Mouse (Mus musculus): Measurements from ENCODE around the gene Rbm19.
A peak's percentile ranks its signal among the peaks of the same experiment; 100 is the strongest.

Gene Rbm19

DNA sequence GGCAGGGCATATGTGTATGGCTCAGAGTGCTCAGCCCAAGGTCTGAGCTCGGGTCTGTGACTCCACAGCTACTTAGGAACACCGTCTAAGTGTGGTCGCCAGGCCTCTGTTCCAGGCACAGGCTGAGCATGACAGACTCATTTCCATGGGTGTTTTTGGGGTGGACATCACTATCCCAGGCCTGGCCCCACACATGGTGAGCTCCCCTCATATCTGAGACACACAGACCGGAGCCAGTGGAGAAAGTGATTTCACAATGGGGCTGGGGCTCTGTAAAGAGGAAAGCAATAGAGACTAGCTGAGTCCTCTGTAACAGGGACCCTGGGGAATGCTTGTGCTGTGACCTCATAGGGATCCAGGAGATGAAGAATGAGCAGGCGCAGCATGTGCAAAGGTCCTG lies 20.8 kb downstream of the Rbm19 start:
- Histone ChIP-seq H3K4me3 (replicated peaks; ENCODE audit: low read length) (no peak overlapping the region), H3K4me1 (replicated peaks; ENCODE audit: low read depth, low read length) (peaks cover 38% of the 10 kb centered on the region), H3K36me3 (ENCODE audit: insufficient read depth, low read length) (peaks cover 97% of the 10 kb centered on the region), H3K9me3 (ENCODE audit: low read length) (no peaks in the 10 kb centered on the region), H3K27me3 (ENCODE audit: insufficient read depth, low read length) (no peaks in the 10 kb centered on the region)
- TF ChIP-seq NANOG (IDR thresholded peaks at IDR 0.05; ENCODE audit: borderline replicate concordance, low read length): no peak
- no peak for TF ChIP-seq CTCF (conservative IDR thresholded peaks at IDR 0.05; ENCODE audit: low read length)
- TF ChIP-seq POU5F1 (IDR thresholded peaks at IDR 0.05; ENCODE audit: borderline replicate concordance, low read length): no peak

DNA sequence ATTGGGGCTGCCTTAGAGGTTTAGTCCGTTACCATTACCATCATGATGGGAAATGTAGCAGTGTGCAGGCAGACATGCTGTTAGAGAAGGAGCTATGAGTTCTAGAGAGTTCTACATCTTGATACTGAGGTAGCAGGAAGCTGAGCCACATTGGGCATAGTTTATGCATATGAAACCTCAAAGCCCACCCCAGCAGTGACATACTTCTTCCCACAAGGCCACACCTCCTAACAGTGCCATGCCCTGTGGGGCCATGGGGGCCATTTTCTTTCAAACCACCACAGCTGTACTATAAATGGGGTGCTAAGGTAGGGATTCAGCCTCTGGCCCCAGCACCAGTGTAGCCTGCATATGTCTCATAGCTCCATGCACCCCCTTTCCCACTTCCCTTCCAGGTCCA lies 21.6 kb downstream of the Rbm19 start:
- no peak for TF ChIP-seq NANOG (IDR thresholded peaks at IDR 0.05; ENCODE audit: borderline replicate concordance, low read length)
- no peak for TF ChIP-seq CTCF (conservative IDR thresholded peaks at IDR 0.05; ENCODE audit: low read length)
- TF ChIP-seq POU5F1 (IDR thresholded peaks at IDR 0.05; ENCODE audit: borderline replicate concordance, low read length): no peak
- Histone ChIP-seq H3K4me3 (replicated peaks; ENCODE audit: low read length) (no peak overlapping the region), H3K4me1 (replicated peaks; ENCODE audit: low read depth, low read length) (peaks cover 36% of the 10 kb centered on the region), H3K9me3 (ENCODE audit: low read length) (no peaks in the 10 kb centered on the region), H3K36me3 (ENCODE audit: insufficient read depth, low read length) (peaks cover 97% of the 10 kb centered on the region), H3K27me3 (ENCODE audit: insufficient read depth, low read length) (no peaks in the 10 kb centered on the region)

DNA sequence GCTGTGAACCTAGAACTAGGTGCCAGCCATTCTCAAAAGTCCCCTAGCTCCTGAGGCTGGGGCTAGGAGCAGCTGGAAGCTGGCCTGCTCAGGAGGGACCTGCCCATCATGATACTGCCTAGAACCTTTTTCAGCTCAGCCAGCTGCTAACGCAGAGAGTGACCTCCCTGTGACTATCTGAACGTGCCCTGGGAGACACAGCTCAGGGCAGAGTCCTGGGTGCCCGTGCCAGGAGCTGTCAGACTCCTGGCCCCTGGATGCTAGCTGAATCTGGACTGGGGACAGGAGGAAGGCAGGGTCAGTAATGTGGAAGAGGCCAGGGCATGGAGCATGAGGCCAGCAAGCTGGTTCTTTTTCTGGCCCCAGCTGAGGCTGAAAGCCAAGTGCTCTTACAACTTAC lies 22.1 kb downstream of the Rbm19 start:
- peaks cover 97% of the 10 kb centered on the region for H3K36me3 ChIP-seq (ENCODE audit: insufficient read depth, low read length)
- no peak for TF ChIP-seq NANOG (IDR thresholded peaks at IDR 0.05; ENCODE audit: borderline replicate concordance, low read length)
- no peaks in the 10 kb centered on the region for H3K9me3 ChIP-seq (ENCODE audit: low read length)
- no peak overlapping the region for H3K4me3 ChIP-seq (replicated peaks; ENCODE audit: low read length)
- peaks cover 41% of the 10 kb centered on the region for H3K4me1 ChIP-seq (replicated peaks; ENCODE audit: low read depth, low read length)
- H3K27me3 ChIP-seq (ENCODE audit: insufficient read depth, low read length): no peaks in the 10 kb centered on the region

DNA sequence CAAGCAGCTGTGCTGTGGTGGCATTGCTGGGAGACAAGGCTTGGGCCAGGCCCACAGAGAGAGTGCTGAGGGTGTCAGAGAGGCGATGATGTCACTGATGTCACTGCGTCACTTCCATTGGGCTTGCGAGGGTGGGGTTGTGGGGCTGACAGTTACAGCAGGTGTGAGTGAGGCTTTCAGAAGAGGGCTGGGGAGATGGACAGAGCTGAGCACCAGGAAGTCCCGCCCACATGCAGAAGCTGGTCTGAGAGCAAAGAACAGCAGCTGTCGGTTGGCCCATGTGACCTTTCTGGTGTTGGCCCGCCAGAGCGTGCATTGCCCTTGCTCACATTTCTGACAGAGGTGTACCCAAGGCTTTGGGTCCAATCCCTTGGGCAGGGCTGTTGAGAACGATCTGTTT lies 23.0 kb downstream of the Rbm19 start:
- H3K36me3 ChIP-seq (ENCODE audit: insufficient read depth, low read length): peaks cover 98% of the 10 kb centered on the region
- 0 out of 2 replicates have a peak overlapping the region, but pooled peaks have one; percentile 20 for H3K4me3 ChIP-seq (replicated peaks; ENCODE audit: low read length)
- H3K27me3 ChIP-seq (ENCODE audit: insufficient read depth, low read length): no peaks in the 10 kb centered on the region
- TF ChIP-seq NANOG (IDR thresholded peaks at IDR 0.05; ENCODE audit: borderline replicate concordance, low read length) (no peak), POU5F1 (IDR thresholded peaks at IDR 0.05; ENCODE audit: borderline replicate concordance, low read length) (no peak), CTCF (conservative IDR thresholded peaks at IDR 0.05; ENCODE audit: low read length) (no peak)
- H3K4me1 ChIP-seq (replicated peaks; ENCODE audit: low read depth, low read length): peaks cover 46% of the 10 kb centered on the region
- H3K9me3 ChIP-seq (ENCODE audit: low read length): no peaks in the 10 kb centered on the region

DNA sequence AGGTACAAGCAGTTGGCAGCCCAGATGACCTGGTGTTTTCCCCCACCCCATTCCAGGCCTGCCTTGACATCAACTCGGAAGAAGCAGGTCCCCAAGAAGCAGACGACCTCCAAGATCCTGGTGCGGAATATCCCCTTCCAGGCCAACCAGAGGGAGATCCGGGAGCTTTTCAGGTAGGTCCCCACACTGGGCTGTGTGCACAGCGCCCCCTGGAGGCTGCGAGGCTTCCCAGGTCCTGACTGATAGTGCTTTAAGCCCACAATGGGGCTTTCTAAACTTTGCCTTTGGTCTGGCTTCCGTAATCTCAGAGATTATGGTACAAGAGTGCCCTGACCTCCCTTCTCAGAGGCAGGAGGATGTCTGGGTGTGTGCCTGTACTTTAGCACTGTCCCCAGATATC lies 27.7 kb downstream of the Rbm19 start:
- Histone ChIP-seq H3K4me1 (replicated peaks; ENCODE audit: low read depth, low read length) (peaks cover 27% of the 10 kb centered on the region), H3K4me3 (replicated peaks; ENCODE audit: low read length) (no peak overlapping the region), H3K36me3 (ENCODE audit: insufficient read depth, low read length) (peaks cover 98% of the 10 kb centered on the region), H3K27me3 (ENCODE audit: insufficient read depth, low read length) (no peaks in the 10 kb centered on the region), H3K9me3 (ENCODE audit: low read length) (no peaks in the 10 kb centered on the region)
- TF ChIP-seq CTCF (conservative IDR thresholded peaks at IDR 0.05; ENCODE audit: low read length) (peak; percentile 93), POU5F1 (IDR thresholded peaks at IDR 0.05; ENCODE audit: borderline replicate concordance, low read length) (no peak)

DNA sequence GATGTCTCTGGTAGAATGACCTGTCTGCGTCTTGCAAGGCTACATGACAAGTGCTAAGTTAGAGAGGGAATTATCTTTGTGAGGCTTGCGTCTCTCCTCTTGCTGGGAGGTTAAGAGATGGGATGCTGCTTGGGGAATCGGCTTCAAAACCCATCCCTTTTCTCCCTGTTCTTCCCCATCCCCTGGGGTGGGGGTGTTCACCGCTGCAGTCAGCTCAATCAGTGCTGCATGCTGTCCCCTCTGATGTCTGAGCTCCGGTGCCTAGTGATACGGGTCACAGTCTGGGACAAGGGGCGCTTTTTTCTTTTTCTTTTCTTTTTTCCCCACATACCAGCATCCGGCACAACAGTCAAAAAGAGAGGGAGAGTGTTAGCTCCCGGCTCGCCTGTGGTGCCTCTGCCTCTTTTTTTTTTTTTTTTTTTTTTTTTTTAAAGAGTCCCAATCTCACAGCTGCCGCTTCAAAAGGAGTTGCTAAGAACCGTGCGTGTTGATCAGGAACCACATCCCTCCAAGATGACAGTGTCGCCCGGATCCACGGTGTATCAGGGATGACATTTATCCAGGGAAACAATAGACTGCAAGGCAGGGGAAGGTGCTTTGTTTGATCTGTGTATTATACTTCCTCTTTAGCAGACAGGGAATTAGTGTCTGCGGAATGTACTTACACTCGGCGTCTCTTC lies 29.2 kb downstream of the Rbm19 start:
- Histone ChIP-seq H3K27me3 (ENCODE audit: insufficient read depth, low read length) (no peaks in the 10 kb centered on the region), H3K4me1 (replicated peaks; ENCODE audit: low read depth, low read length) (peaks cover 17% of the 10 kb centered on the region), H3K4me3 (replicated peaks; ENCODE audit: low read length) (no peak overlapping the region), H3K9me3 (ENCODE audit: low read length) (no peaks in the 10 kb centered on the region), H3K36me3 (ENCODE audit: insufficient read depth, low read length) (peaks cover 99% of the 10 kb centered on the region)
- TF ChIP-seq POU5F1 (IDR thresholded peaks at IDR 0.05; ENCODE audit: borderline replicate concordance, low read length): no peak
- TF ChIP-seq CTCF (conservative IDR thresholded peaks at IDR 0.05; ENCODE audit: low read length): no peak
- no peak for TF ChIP-seq NANOG (IDR thresholded peaks at IDR 0.05; ENCODE audit: borderline replicate concordance, low read length)

DNA sequence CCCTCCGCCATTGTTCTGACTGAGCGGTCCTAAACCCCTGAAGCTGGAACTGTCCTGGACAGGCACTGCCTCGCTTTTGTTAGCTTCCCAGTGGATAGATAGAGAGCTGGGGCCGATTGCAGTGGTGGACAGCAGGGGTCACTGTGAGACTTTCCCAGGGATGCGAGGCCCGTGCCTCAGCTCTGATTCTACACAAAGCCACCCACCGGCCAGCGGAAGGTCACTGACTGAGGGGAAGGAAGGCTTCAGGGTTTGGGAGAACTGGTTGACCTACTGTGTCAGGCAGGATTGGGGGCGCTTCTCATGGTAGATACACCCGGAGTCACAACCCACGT lies 29.8 kb downstream of the Rbm19 start:
- H3K9me3 ChIP-seq (ENCODE audit: low read length): no peaks in the 10 kb centered on the region

DNA sequence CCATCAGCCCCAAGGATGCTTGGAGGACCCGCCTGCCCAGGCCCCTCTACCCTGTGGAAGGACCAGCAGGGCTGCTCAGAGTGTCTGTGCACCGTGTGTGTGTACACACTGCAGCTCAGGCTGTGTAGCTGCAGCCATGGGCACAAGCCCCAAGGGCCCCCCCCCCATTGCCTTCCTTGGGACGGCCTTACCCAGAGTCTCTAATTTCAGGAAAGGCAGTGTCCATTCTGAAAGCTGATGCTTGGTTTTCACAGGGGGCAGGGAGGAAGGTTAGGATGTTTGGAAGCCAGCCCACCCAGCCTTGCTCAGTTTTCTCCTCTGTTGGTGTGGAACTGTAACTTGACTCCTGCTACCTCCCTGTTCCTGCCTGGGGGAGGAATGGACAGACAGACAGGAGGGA lies 30.6 kb downstream of the Rbm19 start:
- Histone ChIP-seq H3K36me3 (ENCODE audit: insufficient read depth, low read length) (peaks cover 99% of the 10 kb centered on the region), H3K4me1 (replicated peaks; ENCODE audit: low read depth, low read length) (peaks cover 21% of the 10 kb centered on the region), H3K9me3 (ENCODE audit: low read length) (no peaks in the 10 kb centered on the region), H3K4me3 (replicated peaks; ENCODE audit: low read length) (no peak overlapping the region), H3K27me3 (ENCODE audit: insufficient read depth, low read length) (no peaks in the 10 kb centered on the region)
- TF ChIP-seq NANOG (IDR thresholded peaks at IDR 0.05; ENCODE audit: borderline replicate concordance, low read length): no peak
- no peak for TF ChIP-seq CTCF (conservative IDR thresholded peaks at IDR 0.05; ENCODE audit: low read length)
- no peak for TF ChIP-seq POU5F1 (IDR thresholded peaks at IDR 0.05; ENCODE audit: borderline replicate concordance, low read length)

More for the DNA sequence above, 29.8 kb downstream of the Rbm19 start:
- Histone ChIP-seq H3K4me3 (replicated peaks; ENCODE audit: low read length) (no peak overlapping the region), H3K36me3 (ENCODE audit: insufficient read depth, low read length) (peaks cover 99% of the 10 kb centered on the region), H3K27me3 (ENCODE audit: insufficient read depth, low read length) (no peaks in the 10 kb centered on the region), H3K4me1 (replicated peaks; ENCODE audit: low read depth, low read length) (peaks cover 21% of the 10 kb centered on the region)
- TF ChIP-seq POU5F1 (IDR thresholded peaks at IDR 0.05; ENCODE audit: borderline replicate concordance, low read length) (no peak), CTCF (conservative IDR thresholded peaks at IDR 0.05; ENCODE audit: low read length) (no peak), NANOG (IDR thresholded peaks at IDR 0.05; ENCODE audit: borderline replicate concordance, low read length) (no peak)

DNA sequence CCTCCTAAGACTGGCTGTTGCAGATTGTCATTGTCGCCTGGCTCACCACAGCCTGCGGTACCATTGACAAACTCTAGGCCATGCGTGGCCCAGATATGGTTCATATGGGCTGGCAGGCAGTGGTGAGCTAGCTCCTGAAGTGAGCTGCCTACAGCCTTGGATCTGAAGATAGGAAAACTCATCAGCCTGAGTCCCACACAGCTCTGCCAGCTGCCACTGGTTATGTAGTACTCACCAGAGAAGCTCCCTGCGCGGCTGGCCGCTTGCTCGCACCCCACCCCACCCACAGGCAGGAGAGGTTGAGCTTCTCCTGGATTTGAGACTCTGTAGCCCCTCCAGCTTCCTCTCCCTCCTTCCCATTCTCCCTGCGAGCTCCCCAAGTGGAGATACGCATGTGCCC lies 32.0 kb downstream of the Rbm19 start:
- H3K9me3 ChIP-seq (ENCODE audit: low read length): no peaks in the 10 kb centered on the region
- no peak overlapping the region for H3K4me3 ChIP-seq (replicated peaks; ENCODE audit: low read length)
- no peak for TF ChIP-seq NANOG (IDR thresholded peaks at IDR 0.05; ENCODE audit: borderline replicate concordance, low read length)
- no peak for TF ChIP-seq POU5F1 (IDR thresholded peaks at IDR 0.05; ENCODE audit: borderline replicate concordance, low read length)
- no peak for TF ChIP-seq CTCF (conservative IDR thresholded peaks at IDR 0.05; ENCODE audit: low read length)
- H3K27me3 ChIP-seq (ENCODE audit: insufficient read depth, low read length): no peaks in the 10 kb centered on the region
- H3K4me1 ChIP-seq (replicated peaks; ENCODE audit: low read depth, low read length): peaks cover 22% of the 10 kb centered on the region
- peaks cover 99% of the 10 kb centered on the region for H3K36me3 ChIP-seq (ENCODE audit: insufficient read depth, low read length)
